Mouse (Mus musculus) ES-Bruce4 (cell line): ENCODE data around the gene Clrn3.

Experiments used
- CTCF ChIP-seq: IDR thresholded peaks from one replicate; pipeline ENCODE4 v1.8.1; 2011; ENCODE audit warnings: low read depth, low read length
- POLR2A ChIP-seq: IDR thresholded peaks from one replicate; pipeline ENCODE4 v1.8.1; 2011; ENCODE audit warnings: low read length; ENCODE audit not compliant: insufficient read depth

- TF ChIP-seq CTCF: no peak
- TF ChIP-seq POLR2A: no peak
Measured at GRCm38 (mm10) chr7:135470319-135470718, 58.1 kb downstream of the Clrn3 start.
